Mouse (Mus musculus) embryonic facial prominence, embryonic 13.5 days (tissue): ENCODE results near the gene Adm2. TPM values are rescaled to one million over a fixed set of nuclear protein-coding genes. Genes with fewer than 3 reads are reported as not detected.

Experiments
- ATAC-seq: fragments of 200-750 bp; cut with Nextera tagmentation; 2 replicates; pipeline ENCODE4 v1.8.0; 2017; ENCODE audit warnings: low read depth; ENCODE audit not compliant: insufficient number of reproducible peaks, insufficient read depth, low FRiP score, low TSS enrichment
- H3K27ac ChIP-seq: fragments of 300-500 bp; sonication (generic); 2 replicates; pipeline ENCODE4 v1.5.1; 2015; ENCODE audit warnings: moderate library complexity, mild to moderate bottlenecking, inconsistent platforms
- H3K27me3 ChIP-seq: fragments of 300-500 bp; sonication (generic); 2 replicates; pipeline ENCODE4 v1.6.1; 2015; ENCODE audit warnings: mild to moderate bottlenecking, inconsistent platforms
- H3K36me3 ChIP-seq: fragments of 300-500 bp; sonication (generic); 2 replicates; pipeline ENCODE4 v1.6.1; 2015; ENCODE audit warnings: mild to moderate bottlenecking, inconsistent platforms
- H3K4me1 ChIP-seq: fragments of 300-500 bp; sonication (generic); 2 replicates; pipeline ENCODE4 v1.6.1; 2015; ENCODE audit warnings: inconsistent platforms
- H3K4me2 ChIP-seq: fragments of 300-500 bp; sonication (generic); 2 replicates; pipeline ENCODE4 v1.6.1; 2015; ENCODE audit warnings: moderate library complexity, mild to moderate bottlenecking, inconsistent platforms
- H3K4me3 ChIP-seq: fragments of 300-500 bp; sonication (generic); 2 replicates; pipeline ENCODE4 v1.5.1; 2015; ENCODE audit warnings: mild to moderate bottlenecking, inconsistent platforms
- H3K9ac ChIP-seq: fragments of 300-500 bp; sonication (generic); 2 replicates; pipeline ENCODE4 v1.6.1; 2015; ENCODE audit warnings: mild to moderate bottlenecking, inconsistent platforms
- H3K9me3 ChIP-seq: fragments of 300-500 bp; sonication (generic); 2 replicates; pipeline ENCODE4 v1.6.1; 2016; ENCODE audit warnings: inconsistent platforms
- WGBS: fragments of 180-500 bp; shearing (Covaris S2); methylation state at CpG from one replicate; pipeline ENCODE4 v1.1.7; 2015; ENCODE audit warnings: mixed read lengths; 5-methylcytosine and 5-hydroxymethylcytosine counted together
- polyA plus RNA-seq: library from polyadenylated mRNA; unstranded; fragments of >200 nt; fragmentation: Nextera tagmentation; extraction: Ambion mirVana; gene quantifications from 2 replicates; pipeline ENCODE4 v1.2.1, GENCODE M21; 2015

The Adm2 gene
- polyA plus RNA-seq, 1 experiment from 2014 or later = not detected

DNA sequence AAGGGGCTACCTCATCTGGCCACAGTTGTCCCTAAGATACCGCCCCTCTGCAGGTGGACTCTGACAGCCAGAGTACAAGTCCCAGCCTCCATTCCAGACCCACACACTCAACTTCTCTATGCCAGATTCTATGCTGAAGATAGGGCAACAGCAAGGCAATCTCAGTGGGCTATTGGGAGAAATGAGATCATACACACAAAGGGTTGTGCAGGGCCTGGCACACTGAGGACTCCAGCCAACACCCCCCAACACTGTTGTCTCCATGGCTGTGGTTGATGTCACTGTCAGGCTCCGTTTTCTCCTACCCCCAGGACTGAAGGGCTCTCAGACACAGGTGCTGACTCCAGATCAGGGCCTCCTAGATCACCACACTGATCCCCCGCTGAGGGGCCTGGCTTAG, 8.4 kb upstream of the Adm2 start:
- Histone ChIP-seq H3K4me1 (peaks cover 38% of the 10 kb centered on the region), H3K4me2 (peak overlapping the region; percentile 92), H3K4me3 (peak overlapping the region; percentile 92), H3K9me3 (no peaks in the 10 kb centered on the region), H3K9ac (peak overlapping the region; percentile 94), H3K27ac (no peak overlapping the region), H3K36me3 (no peaks in the 10 kb centered on the region), H3K27me3 (no peaks in the 10 kb centered on the region)
- ATAC-seq = no peak
- 35% methylated on average over 3 of the region's 3 CpGs for WGBS

DNA sequence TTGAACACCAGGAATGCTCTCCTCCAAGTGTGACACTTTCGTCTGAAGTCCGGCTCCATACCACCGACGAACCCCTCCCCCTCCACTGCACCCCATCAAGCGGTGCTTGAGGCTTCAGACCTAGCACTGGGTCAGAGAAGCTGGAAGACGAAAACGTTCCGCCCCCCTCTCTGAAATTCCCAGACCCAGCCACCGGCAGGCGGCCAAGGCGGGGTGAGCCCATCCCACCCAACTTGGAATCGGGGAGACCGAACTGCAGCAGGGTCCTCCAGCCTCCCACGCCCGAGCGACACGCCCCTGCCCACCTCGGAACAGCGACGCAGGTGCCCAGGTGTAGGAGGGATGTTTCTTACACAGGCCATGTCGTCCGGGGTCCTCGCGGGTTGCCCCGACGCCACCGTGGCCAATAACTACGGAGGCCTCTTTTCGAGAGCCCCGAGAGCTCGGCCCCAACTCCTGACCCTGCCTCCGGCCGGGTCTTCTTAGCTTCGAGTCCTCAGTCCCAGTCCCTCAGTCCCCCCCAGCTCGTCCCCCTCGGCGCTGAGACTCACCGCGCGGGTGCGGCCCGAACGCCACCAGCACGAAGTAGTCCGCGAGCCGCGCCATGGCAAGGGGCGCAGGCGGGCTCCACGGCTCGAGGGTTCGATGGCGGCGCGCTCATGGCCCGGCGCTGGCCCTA, 7.9 kb upstream of the Adm2 start:
- Histone ChIP-seq H3K4me1 (peaks cover 38% of the 10 kb centered on the region), H3K9me3 (no peaks in the 10 kb centered on the region), H3K9ac (peak overlapping the region; percentile 94), H3K4me2 (peak overlapping the region; percentile 92), H3K36me3 (no peaks in the 10 kb centered on the region), H3K27me3 (no peaks in the 10 kb centered on the region), H3K27ac (peak overlapping the region; percentile 40; the same call in 1 of the 2 replicates), H3K4me3 (peak overlapping the region; percentile 92)
- WGBS = under 1% methylated on average over 58 of the region's 58 CpGs
- ATAC-seq = 0 out of 2 replicates have a peak, but pooled peaks have one; percentile 4

GRCm38 (mm10) chr15:89315190-89315731, 7.3 kb upstream of the Adm2 start, which contains the start of gene Sbf1:
Sbf1 (minus strand) TSS chr15:89315311.
- H3K4me3 ChIP-seq = peak within 1 kb of the TSS; percentile 92
- H3K36me3 ChIP-seq = no peaks in the 10 kb centered on the region
- peak; percentile 99 for ATAC-seq
- under 1% methylated on average over 37 of the region's 37 CpGs for WGBS
- H3K27me3 ChIP-seq = no peaks in the 10 kb centered on the region
- peaks cover 32% of the 10 kb centered on the region for H3K4me1 ChIP-seq
- peak within 1 kb of the TSS; percentile 94 for H3K9ac ChIP-seq
- no peaks in the 10 kb centered on the region for H3K9me3 ChIP-seq
- peak within 1 kb of the TSS; percentile 40; the same call in 1 of the 2 replicates for H3K27ac ChIP-seq
- peak within 1 kb of the TSS; percentile 92 for H3K4me2 ChIP-seq

GRCm38 (mm10) chr15:89316146-89316545, 6.4 kb upstream of the Adm2 start:
- H3K9ac ChIP-seq = no peak overlapping the region
- no peaks in the 10 kb centered on the region for H3K27me3 ChIP-seq
- H3K9me3 ChIP-seq = no peaks in the 10 kb centered on the region
- peaks cover 24% of the 10 kb centered on the region for H3K4me1 ChIP-seq
- H3K27ac ChIP-seq = no peak overlapping the region
- ATAC-seq = no peak
- no peak overlapping the region for H3K4me3 ChIP-seq
- H3K36me3 ChIP-seq = no peaks in the 10 kb centered on the region
- WGBS = 65% methylated on average over 11 of the region's 11 CpGs
- H3K4me2 ChIP-seq = no peak overlapping the region

GRCm38 (mm10) chr15:89321264-89321663, 1.3 kb upstream of the Adm2 start:
- H3K4me2 ChIP-seq = no peak overlapping the region
- no peak for ATAC-seq
- H3K9ac ChIP-seq = no peak overlapping the region
- WGBS = 82% methylated on average over 8 of the region's 8 CpGs
- no peaks in the 10 kb centered on the region for H3K9me3 ChIP-seq
- H3K27ac ChIP-seq = no peak overlapping the region
- peaks cover 26% of the 10 kb centered on the region for H3K27me3 ChIP-seq
- no peaks in the 10 kb centered on the region for H3K36me3 ChIP-seq
- peaks cover 7% of the 10 kb centered on the region for H3K4me1 ChIP-seq
- H3K4me3 ChIP-seq = no peak overlapping the region

DNA sequence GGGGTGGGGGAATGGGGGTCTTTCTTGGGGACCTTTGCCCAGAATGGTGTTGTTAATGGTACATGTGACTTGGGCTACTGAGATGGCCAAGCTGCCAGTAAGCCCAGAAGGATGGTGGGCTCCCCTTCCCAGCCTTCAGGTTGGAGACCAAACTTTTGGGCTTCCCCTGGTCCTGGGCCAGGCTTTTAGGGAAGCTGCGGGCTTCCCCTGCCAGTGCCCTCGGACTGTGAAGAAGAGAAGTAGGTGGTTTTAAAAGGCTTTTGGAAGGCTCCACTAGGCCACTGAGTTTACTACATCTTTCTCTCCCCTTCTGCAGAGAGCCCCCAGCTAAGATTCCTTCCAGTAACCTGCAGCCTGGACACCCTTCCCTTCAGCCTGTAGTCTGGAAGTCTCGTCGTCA, 1.1 kb downstream of the Adm2 start:
- H3K27ac ChIP-seq = no peak overlapping the region
- 81% methylated on average over 4 of the region's 4 CpGs for WGBS
- H3K9me3 ChIP-seq = no peaks in the 10 kb centered on the region
- peaks cover 26% of the 10 kb centered on the region for H3K27me3 ChIP-seq
- H3K36me3 ChIP-seq = no peaks in the 10 kb centered on the region
- H3K4me2 ChIP-seq = no peak overlapping the region
- peaks cover 7% of the 10 kb centered on the region for H3K4me1 ChIP-seq
- no peak overlapping the region for H3K4me3 ChIP-seq
- H3K9ac ChIP-seq = no peak overlapping the region
- no peak for ATAC-seq

DNA sequence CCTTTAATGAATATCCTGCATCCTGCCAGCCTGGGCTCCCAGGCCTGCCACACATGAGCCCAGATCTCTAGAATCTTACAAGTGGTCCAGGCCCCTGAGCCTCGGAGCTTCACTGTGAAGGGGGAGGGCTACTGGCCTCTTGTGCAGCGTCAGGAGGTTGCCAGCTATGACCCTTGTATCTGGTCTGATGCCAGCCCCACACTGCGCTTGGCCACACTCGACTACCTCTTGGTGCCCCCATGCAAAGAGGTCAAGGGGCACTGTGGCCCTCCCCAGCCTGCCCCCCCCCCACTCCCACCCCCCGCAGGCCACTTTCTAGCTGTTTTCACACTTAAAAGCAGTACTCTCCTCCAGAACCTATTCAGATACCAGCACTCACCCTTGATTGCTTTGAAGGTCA, 3.9 kb downstream of the Adm2 start:
- Histone ChIP-seq H3K27me3 (peaks cover 23% of the 10 kb centered on the region), H3K4me3 (no peak overlapping the region), H3K4me1 (peaks cover 7% of the 10 kb centered on the region), H3K9me3 (no peaks in the 10 kb centered on the region), H3K36me3 (no peaks in the 10 kb centered on the region), H3K4me2 (no peak overlapping the region), H3K27ac (no peak overlapping the region), H3K9ac (no peak overlapping the region)
- WGBS = 62% methylated on average over 5 of the region's 5 CpGs
- ATAC-seq = no peak

GRCm38 (mm10) chr15:89334271-89334670, 11.8 kb downstream of the Adm2 start, which contains the start of gene Miox:
Miox (plus strand) TSS chr15:89334398.
- no peaks in the 10 kb centered on the region for H3K36me3 ChIP-seq
- H3K9ac ChIP-seq = peak within 1 kb of the TSS; percentile 32; the same call in 1 of the 2 replicates
- 86% methylated on average over 7 of the region's 7 CpGs for WGBS

DNA sequence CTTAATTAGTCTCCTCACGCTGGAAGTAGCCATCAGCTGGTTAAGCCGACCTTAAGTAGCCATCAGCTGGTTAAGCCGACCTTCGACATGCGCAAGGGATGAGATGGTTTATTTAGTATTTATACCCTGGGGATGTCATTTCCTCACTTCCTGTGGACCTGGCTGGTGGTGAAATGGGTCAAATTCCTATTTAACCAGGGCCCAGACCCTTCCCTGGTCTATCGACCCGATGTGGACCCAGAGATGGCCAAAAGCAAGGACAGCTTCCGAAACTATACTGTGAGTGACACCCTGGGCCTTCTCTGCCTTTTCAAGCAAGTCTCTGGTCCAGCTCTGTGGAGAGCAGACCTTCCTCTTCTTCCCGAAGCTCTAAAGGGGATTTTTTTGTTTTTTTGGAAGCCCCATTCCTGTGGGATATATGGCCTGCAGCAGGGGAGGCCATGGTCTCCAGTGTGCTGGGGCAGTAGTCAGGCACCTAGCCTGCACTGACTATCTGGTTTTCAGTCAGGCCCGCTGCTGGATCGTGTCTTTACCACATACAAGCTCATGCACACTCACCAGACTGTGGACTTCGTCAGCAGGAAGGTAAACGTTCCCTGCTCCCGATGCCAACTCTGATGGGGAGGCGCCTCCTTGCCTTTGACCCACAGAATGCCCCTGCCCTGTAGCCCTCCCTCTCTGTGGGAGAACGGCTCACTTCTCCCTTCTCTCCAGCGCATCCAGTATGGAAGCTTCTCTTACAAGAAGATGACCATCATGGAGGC, 12.4 kb downstream of the Adm2 start:
- no peaks in the 10 kb centered on the region for H3K27me3 ChIP-seq
- H3K9me3 ChIP-seq = no peaks in the 10 kb centered on the region
- 79% methylated on average over 17 of the region's 17 CpGs for WGBS

More at GRCm38 (mm10) chr15:89334271-89334670, 11.8 kb downstream of the Adm2 start, which contains the start of gene Miox:
- Histone ChIP-seq H3K27ac (no peak within 1 kb of the TSS), H3K4me2 (no peak within 1 kb of the TSS), H3K4me3 (no peak within 1 kb of the TSS), H3K9me3 (no peaks in the 10 kb centered on the region), H3K4me1 (no peaks in the 10 kb centered on the region), H3K27me3 (no peaks in the 10 kb centered on the region)
- no peak for ATAC-seq

GRCm38 (mm10) chr15:89336422-89336821, 13.9 kb downstream of the Adm2 start:
- Histone ChIP-seq H3K36me3 (no peaks in the 10 kb centered on the region), H3K9me3 (no peaks in the 10 kb centered on the region), H3K27ac (no peak overlapping the region), H3K27me3 (no peaks in the 10 kb centered on the region), H3K4me1 (no peaks in the 10 kb centered on the region), H3K4me3 (no peak overlapping the region), H3K9ac (no peak overlapping the region), H3K4me2 (no peak overlapping the region)
- no peak for ATAC-seq
- WGBS = 87% methylated on average over 14 of the region's 14 CpGs

More for the DNA sequence above, 12.4 kb downstream of the Adm2 start:
- no peaks in the 10 kb centered on the region for H3K36me3 ChIP-seq
- H3K4me3 ChIP-seq = no peak overlapping the region
- ATAC-seq = no peak
- no peak overlapping the region for H3K27ac ChIP-seq
- no peaks in the 10 kb centered on the region for H3K4me1 ChIP-seq
- peak overlapping the region; percentile 32; the same call in 1 of the 2 replicates for H3K9ac ChIP-seq
- H3K4me2 ChIP-seq = no peak overlapping the region

DNA sequence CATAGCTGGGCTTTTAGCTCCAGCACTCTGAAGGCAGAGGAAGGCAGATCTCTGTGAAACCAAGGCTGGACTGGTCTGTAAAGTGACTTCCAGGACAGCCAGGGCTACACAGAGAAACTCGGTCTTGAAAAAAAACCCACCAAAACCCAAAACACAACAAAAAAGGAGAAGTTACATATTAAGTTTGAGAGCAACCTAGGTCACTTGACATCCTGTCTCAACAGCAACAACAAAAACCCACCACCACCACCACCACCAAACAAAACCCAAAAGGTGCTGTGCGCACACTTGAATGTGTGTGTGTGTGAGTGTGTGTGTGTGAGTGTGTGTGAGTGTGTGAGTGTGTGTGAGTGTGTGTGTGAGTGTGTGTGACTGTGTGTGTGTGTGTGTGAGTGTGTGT, 17.2 kb downstream of the Adm2 start:
- Histone ChIP-seq H3K27me3 (no peaks in the 10 kb centered on the region), H3K4me3 (no peak overlapping the region), H3K36me3 (no peaks in the 10 kb centered on the region), H3K4me2 (no peak overlapping the region), H3K27ac (no peak overlapping the region), H3K4me1 (no peaks in the 10 kb centered on the region), H3K9me3 (no peaks in the 10 kb centered on the region), H3K9ac (no peak overlapping the region)
- no peak for ATAC-seq
- 83% methylated on average over 2 of the region's 2 CpGs for WGBS
